Mouse (Mus musculus) megakaryocyte progenitor cell, adult 5-6 weeks (primary cell): ENCODE results near the gene Vta1. TPM values are rescaled to one million over a fixed set of nuclear protein-coding genes. Genes with fewer than 3 reads are reported as not detected.

Source experiments
- ATAC-seq: replicated peaks from 2 replicates; pipeline ENCODE4 v1.8.0; 2016; ENCODE audit warnings: mild to moderate bottlenecking, moderate TSS enrichment, inconsistent platforms; ENCODE audit not compliant: poor library complexity
- total RNA-seq, 2 experiments: library from RNA; stranded (forward) in 1 of 2; stranded (reverse) in 1 of 2; fragments of 157-497, 149-512 nt in 1 of 2; fragments of 200-1000 nt in 1 of 2; gene quantifications; 2 replicates each; pipeline versions ENCODE4 v1.2.3 to v1.2.4; 2015 to 2017

Gene Vta1
- 70.8 and 73.7 TPM in 2 replicates for total RNA-seq (2015)
- total RNA-seq (2017), result 59.9 and 62.6 TPM in 2 replicates

- ATAC-seq, result peak; percentile 100
Measured at GRCm38 (mm10) chr10:14705072-14706066, at the start of gene Vta1, which contains the start of gene Nmbr. Vta1 (minus strand) TSS chr10:14705560. Nmbr (plus strand) TSS chr10:14705591.

- peak; percentile 72 for ATAC-seq
Measured at GRCm38 (mm10) chr10:14734285-14734684, 28.9 kb upstream of the Vta1 start.

GRCm38 (mm10) chr10:14725671-14726070, 20.3 kb upstream of the Vta1 start:
- ATAC-seq, result no peak

GRCm38 (mm10) chr10:14718114-14718513, 12.8 kb upstream of the Vta1 start, which contains the start of gene Gje1:
Gje1 (minus strand) TSS chr10:14718214.
- ATAC-seq, result no peak

- no peak for ATAC-seq
Measured at GRCm38 (mm10) chr10:14703830-14704420, 1.4 kb downstream of the Vta1 start.

- no peak for ATAC-seq
Measured at GRCm38 (mm10) chr10:14703239-14703638, 2.1 kb downstream of the Vta1 start.

- no peak for ATAC-seq
Measured at GRCm38 (mm10) chr10:14690349-14690748, 15.0 kb downstream of the Vta1 start.

GRCm38 (mm10) chr10:14688785-14689442, 16.4 kb downstream of the Vta1 start:
- ATAC-seq, result peak; percentile 76

GRCm38 (mm10) chr10:14685663-14686062, 19.7 kb downstream of the Vta1 start:
- no peak for ATAC-seq

GRCm38 (mm10) chr10:14666147-14666546, 39.2 kb downstream of the Vta1 start:
- ATAC-seq, result no peak

- ATAC-seq, result no peak
Measured at GRCm38 (mm10) chr10:14660875-14661274, 44.5 kb downstream of the Vta1 start.

- ATAC-seq, result no peak
Measured at GRCm38 (mm10) chr10:14639635-14640034, 65.7 kb downstream of the Vta1 start.

- no peak for ATAC-seq
Measured at GRCm38 (mm10) chr10:14639043-14639442, 66.3 kb downstream of the Vta1 start.

- ATAC-seq, result no peak
Measured at GRCm38 (mm10) chr10:14625706-14626105, 79.7 kb downstream of the Vta1 start.

GRCm38 (mm10) chr10:14619156-14619555, 86.2 kb downstream of the Vta1 start:
- ATAC-seq, result no peak

GRCm38 (mm10) chr10:14618301-14618700, 87.1 kb downstream of the Vta1 start:
- no peak for ATAC-seq

GRCm38 (mm10) chr10:14615441-14615840, 89.9 kb downstream of the Vta1 start:
- no peak for ATAC-seq

GRCm38 (mm10) chr10:14607597-14607996, 97.8 kb downstream of the Vta1 start:
- ATAC-seq, result no peak
